Mouse (Mus musculus): ENCODE results near the gene Tmem198. TPM values are rescaled to one million over a fixed set of nuclear protein-coding genes. Genes with fewer than 3 reads are reported as not detected.

Tmem198 gene
- total RNA-seq, 1 experiment, result 1.6 TPM

DNA sequence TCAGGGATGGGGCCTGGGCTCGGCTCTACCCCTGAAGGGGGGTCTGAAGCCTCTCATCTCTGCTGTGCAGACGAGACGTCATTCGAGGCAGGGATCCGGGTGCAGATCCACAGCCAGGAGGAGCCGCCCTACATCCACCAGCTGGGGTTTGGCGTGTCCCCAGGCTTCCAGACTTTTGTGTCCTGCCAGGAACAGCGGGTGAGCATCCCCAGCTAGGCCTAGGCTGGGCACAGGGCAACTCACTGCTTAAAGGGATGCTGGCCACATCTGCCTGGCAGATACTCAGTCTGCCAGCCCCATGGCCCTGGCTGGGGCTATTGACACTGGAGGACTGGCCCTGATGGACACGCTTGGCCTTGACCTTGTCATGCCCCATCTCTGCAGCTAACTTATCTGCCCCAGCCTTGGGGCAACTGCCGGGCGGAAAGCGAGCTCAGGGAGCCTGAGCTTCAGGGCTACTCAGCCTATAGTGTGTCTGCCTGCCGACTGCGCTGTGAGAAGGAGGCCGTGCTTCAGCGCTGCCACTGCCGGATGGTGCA lies 10.0 kb upstream of the Tmem198 start:
- no peak for DNase-seq (ENCODE audit: low read depth, low spot score)
- in situ Hi-C loops (cut with MboI; ENCODE audit: low sequenced_read_pairs in 2 of 2, unreplicated experiment in 2 of 2), result loop anchor here (10.0 kb wide), 1 partner anchor 125 kb away; no protein-coding TSS in a partner anchor

GRCm38 (mm10) chr1:75476441-75476840 lies 2.9 kb upstream of the Tmem198 start:
- TF ChIP-seq MAFK (IDR thresholded peaks at IDR 0.05; ENCODE audit: insufficient read depth, low read depth, low read length) (no peak), ZNF384 (IDR thresholded peaks at IDR 0.05; ENCODE audit: low read depth, low read length) (no peak), ZC3H11A (IDR thresholded peaks at IDR 0.05; ENCODE audit: borderline replicate concordance, low read depth, low read length) (no peak), HCFC1 (IDR thresholded peaks at IDR 0.05; ENCODE audit: borderline replicate concordance, insufficient read depth, low read length) (no peak), CHD2 (IDR thresholded peaks at IDR 0.05; ENCODE audit: low read depth, low read length) (no peak)
- H3K36me3 ChIP-seq (ENCODE audit: control insufficient read depth, insufficient read depth, low read length, poor library complexity, severe bottlenecking), result peaks cover 27% of the 10 kb centered on the region
- in situ Hi-C loops (cut with MboI; ENCODE audit: low sequenced_read_pairs in 2 of 2, unreplicated experiment in 2 of 2), result no loop called here
- no peak overlapping the region for H3K4me3 ChIP-seq (ENCODE audit: insufficient read depth in 1 of 2, low read depth in 1 of 2, low read length in 2 of 2, poor library complexity in 1 of 2, severe bottlenecking in 1 of 2)
- no peak for DNase-seq (ENCODE audit: low read depth, low spot score)
- peaks cover 4 to 8% of the 10 kb centered on the region in 2 experiments; a peak in 2 of 4 replicates for H3K4me1 ChIP-seq (ENCODE audit: control insufficient read depth in 2 of 2, insufficient read depth in 2 of 2, low read length in 2 of 2, poor library complexity in 1 of 2)
- H3K27ac ChIP-seq (ENCODE audit: insufficient read depth, low read depth, low read length, poor library complexity, severe bottlenecking), result no peak overlapping the region
- H3K9me3 ChIP-seq (ENCODE audit: control insufficient read depth, insufficient read depth, low read depth, low read length), result no peaks in the 10 kb centered on the region
- no peak overlapping the region for H3K9ac ChIP-seq (ENCODE audit: insufficient read depth, low read depth, low read length, poor library complexity, severe bottlenecking)

More for the DNA sequence above, 10.0 kb upstream of the Tmem198 start:
- H3K4me3 ChIP-seq (ENCODE audit: insufficient read depth in 1 of 2, low read depth in 1 of 2, low read length in 2 of 2, poor library complexity in 1 of 2, severe bottlenecking in 1 of 2), result no peak overlapping the region
- H3K9me3 ChIP-seq (ENCODE audit: control insufficient read depth, insufficient read depth, low read depth, low read length), result no peaks in the 10 kb centered on the region
- TF ChIP-seq MAFK (IDR thresholded peaks at IDR 0.05; ENCODE audit: insufficient read depth, low read depth, low read length) (no peak), CHD2 (IDR thresholded peaks at IDR 0.05; ENCODE audit: low read depth, low read length) (no peak), ZNF384 (IDR thresholded peaks at IDR 0.05; ENCODE audit: low read depth, low read length) (no peak), ZC3H11A (IDR thresholded peaks at IDR 0.05; ENCODE audit: borderline replicate concordance, low read depth, low read length) (no peak), HCFC1 (IDR thresholded peaks at IDR 0.05; ENCODE audit: borderline replicate concordance, insufficient read depth, low read length) (no peak)
- H3K4me1 ChIP-seq (ENCODE audit: control insufficient read depth in 2 of 2, insufficient read depth in 2 of 2, low read length in 2 of 2, poor library complexity in 1 of 2), result peaks cover 0 to 2% of the 10 kb centered on the region in 2 experiments; a peak in 1 of 4 replicates
- no peak overlapping the region for H3K9ac ChIP-seq (ENCODE audit: insufficient read depth, low read depth, low read length, poor library complexity, severe bottlenecking)
- H3K36me3 ChIP-seq (ENCODE audit: control insufficient read depth, insufficient read depth, low read length, poor library complexity, severe bottlenecking), result peaks cover 5% of the 10 kb centered on the region
- H3K27ac ChIP-seq (ENCODE audit: insufficient read depth, low read depth, low read length, poor library complexity, severe bottlenecking), result no peak overlapping the region

GRCm38 (mm10) chr1:75477264-75477965 lies 1.9 kb upstream of the Tmem198 start:
- Histone ChIP-seq H3K9ac (ENCODE audit: insufficient read depth, low read depth, low read length, poor library complexity, severe bottlenecking) (no peak overlapping the region; the same call in 1 of the 2 replicates), H3K36me3 (ENCODE audit: control insufficient read depth, insufficient read depth, low read length, poor library complexity, severe bottlenecking) (peaks cover 27% of the 10 kb centered on the region), H3K27ac (ENCODE audit: insufficient read depth, low read depth, low read length, poor library complexity, severe bottlenecking) (no peak overlapping the region), H3K9me3 (ENCODE audit: control insufficient read depth, insufficient read depth, low read depth, low read length) (no peaks in the 10 kb centered on the region), H3K4me3 (ENCODE audit: insufficient read depth in 1 of 2, low read depth in 1 of 2, low read length in 2 of 2, poor library complexity in 1 of 2, severe bottlenecking in 1 of 2) (peak overlapping the region; percentile 18 to 25; a peak in 2 of 4 replicates), H3K4me1 (ENCODE audit: control insufficient read depth in 2 of 2, insufficient read depth in 2 of 2, low read length in 2 of 2, poor library complexity in 1 of 2) (peaks cover 4 to 8% of the 10 kb centered on the region in 2 experiments; a peak in 2 of 4 replicates)
- DNase-seq (ENCODE audit: low read depth, low spot score), result peak; percentile 66
- in situ Hi-C loops (cut with MboI; ENCODE audit: low sequenced_read_pairs in 2 of 2, unreplicated experiment in 2 of 2), result no loop called here
- TF ChIP-seq HCFC1 (IDR thresholded peaks at IDR 0.05; ENCODE audit: borderline replicate concordance, insufficient read depth, low read length) (0 out of 2 replicates have a peak, but pooled peaks have one; percentile 25), ZNF384 (IDR thresholded peaks at IDR 0.05; ENCODE audit: low read depth, low read length) (0 out of 2 replicates have a peak, but pooled peaks have one; percentile 23), MAFK (IDR thresholded peaks at IDR 0.05; ENCODE audit: insufficient read depth, low read depth, low read length) (no peak), CHD2 (IDR thresholded peaks at IDR 0.05; ENCODE audit: low read depth, low read length) (no peak), ZC3H11A (IDR thresholded peaks at IDR 0.05; ENCODE audit: borderline replicate concordance, low read depth, low read length) (0 out of 2 replicates have a peak, but pooled peaks have one; percentile 22)

GRCm38 (mm10) chr1:75477966-75478290 lies 1.4 kb upstream of the Tmem198 start:
- Histone ChIP-seq H3K36me3 (ENCODE audit: control insufficient read depth, insufficient read depth, low read length, poor library complexity, severe bottlenecking) (peaks cover 27% of the 10 kb centered on the region), H3K4me3 (ENCODE audit: insufficient read depth in 1 of 2, low read depth in 1 of 2, low read length in 2 of 2, poor library complexity in 1 of 2, severe bottlenecking in 1 of 2) (peak overlapping the region; percentile 63 to 84; a peak in 3 of 4 replicates), H3K27ac (ENCODE audit: insufficient read depth, low read depth, low read length, poor library complexity, severe bottlenecking) (no peak overlapping the region), H3K9me3 (ENCODE audit: control insufficient read depth, insufficient read depth, low read depth, low read length) (no peaks in the 10 kb centered on the region), H3K4me1 (ENCODE audit: control insufficient read depth in 2 of 2, insufficient read depth in 2 of 2, low read length in 2 of 2, poor library complexity in 1 of 2) (peaks cover 4 to 8% of the 10 kb centered on the region in 2 experiments; a peak in 2 of 4 replicates), H3K9ac (ENCODE audit: insufficient read depth, low read depth, low read length, poor library complexity, severe bottlenecking) (no peak overlapping the region)
- TF ChIP-seq ZNF384 (IDR thresholded peaks at IDR 0.05; ENCODE audit: low read depth, low read length), result no peak
- no peak for TF ChIP-seq MAFK (IDR thresholded peaks at IDR 0.05; ENCODE audit: insufficient read depth, low read depth, low read length)
- TF ChIP-seq ZC3H11A (IDR thresholded peaks at IDR 0.05; ENCODE audit: borderline replicate concordance, low read depth, low read length), result no peak
- TF ChIP-seq CHD2 (IDR thresholded peaks at IDR 0.05; ENCODE audit: low read depth, low read length), result no peak
- TF ChIP-seq HCFC1 (IDR thresholded peaks at IDR 0.05; ENCODE audit: borderline replicate concordance, insufficient read depth, low read length), result no peak
- in situ Hi-C loops (cut with MboI; ENCODE audit: low sequenced_read_pairs in 2 of 2, unreplicated experiment in 2 of 2), result no loop called here
- no peak for DNase-seq (ENCODE audit: low read depth, low spot score)
